Mouse (Mus musculus) embryonic fibroblast, embryonic 13.5 days (primary cell): ENCODE data around the gene Fam117a.

Source experiments
- CTCF ChIP-seq: IDR thresholded peaks from 2 replicates; pipeline ENCODE4 v1.5.1; 2011; ENCODE audit warnings: mild to moderate bottlenecking, control low read depth, low read length, moderate library complexity, borderline replicate concordance; ENCODE audit not compliant: insufficient read depth
- POLR2A ChIP-seq: IDR thresholded peaks from 2 replicates; pipeline ENCODE4 v1.6.1; 2011; ENCODE audit warnings: low read depth, mild to moderate bottlenecking, control low read depth, low read length, moderate library complexity

- TF ChIP-seq CTCF (no peak), POLR2A (no peak)
Measured at GRCm38 (mm10) chr11:95423505-95423904, 86.7 kb downstream of the Fam117a start.
